Mouse (Mus musculus) MEL (cell line): ENCODE measurements around the gene Thada. TPM values are rescaled to one million over a fixed set of nuclear protein-coding genes. Genes with fewer than 3 reads are reported as not detected.

Experiments
- DNase-seq: peaks from one replicate; pipeline ENCODE4 v3.0.0; 2011; ENCODE audit warnings: low read depth, low spot score
- H3K27ac ChIP-seq: 2 replicates; pipeline ENCODE4 v1.5.1; 2012; ENCODE audit warnings: low read depth, mild to moderate bottlenecking, control low read depth, low read length, moderate library complexity; ENCODE audit not compliant: control insufficient read depth
- H3K27me3 ChIP-seq, 2 experiments: fragments of 150-350 bp in 1 of 2; sonication (generic) in 1 of 2; 2 replicates each; pipeline ENCODE4 v1.6.1; 2012; ENCODE audit warnings: low read length in 2 of 2, mild to moderate bottlenecking in 2 of 2, improper control_type of control experiment in 1 of 2, moderate library complexity in 1 of 2; ENCODE audit not compliant: insufficient read depth in 2 of 2, control insufficient read depth in 1 of 2
- H3K36me3 ChIP-seq, 2 experiments: 2 replicates each; pipeline ENCODE4 v1.6.1; 2012 to 2014; ENCODE audit warnings: low read length in 2 of 2, improper control_type of control experiment in 1 of 2, inconsistent platforms in 1 of 2, mild to moderate bottlenecking in 1 of 2; ENCODE audit not compliant: insufficient read depth in 2 of 2, control insufficient read depth in 1 of 2
- H3K4me1 ChIP-seq, 2 experiments: fragments of 150-350 bp in 1 of 2; sonication (generic) in 1 of 2; 2 replicates each; pipeline ENCODE4 v1.6.1; 2012; ENCODE audit warnings: low read length in 2 of 2, improper control_type of control experiment in 1 of 2, mild to moderate bottlenecking in 1 of 2; ENCODE audit not compliant: insufficient read depth in 2 of 2, control insufficient read depth in 1 of 2
- H3K4me3 ChIP-seq, 2 experiments: fragments of 150-350 bp in 1 of 2; sonication (generic) in 1 of 2; 2 replicates each; pipeline ENCODE4 v1.5.1; 2012; ENCODE audit warnings: low read depth in 2 of 2, low read length in 2 of 2, mild to moderate bottlenecking in 2 of 2, moderate library complexity in 2 of 2, control low read depth in 1 of 2, improper control_type of control experiment in 1 of 2; ENCODE audit not compliant: control insufficient read depth in 1 of 2, insufficient read depth in 1 of 2
- H3K79me2 ChIP-seq: 2 replicates; pipeline ENCODE4 v1.6.1; 2012; ENCODE audit warnings: mild to moderate bottlenecking, low read length, moderate library complexity; ENCODE audit not compliant: control insufficient read depth, poor library complexity, insufficient read depth
- H3K9ac ChIP-seq: 2 replicates; pipeline ENCODE4 v1.6.1; 2012; ENCODE audit warnings: low read depth, mild to moderate bottlenecking, control low read depth, low read length, moderate library complexity; ENCODE audit not compliant: control insufficient read depth, poor library complexity, severe bottlenecking
- H3K9me3 ChIP-seq: fragments of 150-350 bp; sonication (generic); replicated peaks from 2 replicates; pipeline ENCODE4 v1.6.1; 2012; ENCODE audit warnings: mild to moderate bottlenecking, low read length, improper control_type of control experiment, moderate library complexity; ENCODE audit not compliant: insufficient read depth
- BHLHE40 ChIP-seq: IDR thresholded peaks from 2 replicates; pipeline ENCODE4 v1.6.1; 2012; ENCODE audit warnings: low read depth, mild to moderate bottlenecking, inconsistent platforms, low read length, improper control_type of control experiment, borderline replicate concordance
- CHD1 ChIP-seq: IDR thresholded peaks from 2 replicates; pipeline ENCODE4 v1.6.1; 2012; ENCODE audit warnings: low read depth, mild to moderate bottlenecking, inconsistent platforms, low read length, improper control_type of control experiment
- ELF1 ChIP-seq: IDR thresholded peaks from 2 replicates; pipeline ENCODE4 v1.6.1; 2014; ENCODE audit warnings: low read depth, mild to moderate bottlenecking, inconsistent platforms, low read length, improper control_type of control experiment, moderate library complexity
- EP300 ChIP-seq, 2 experiments: IDR thresholded peaks; 2 replicates each; pipeline ENCODE4 v1.6.1; 2011; ENCODE audit warnings: improper control_type of control experiment in 2 of 2, low read length in 2 of 2, low read depth in 1 of 2, mild to moderate bottlenecking in 1 of 2
- GABPA ChIP-seq: IDR thresholded peaks from 2 replicates; pipeline ENCODE4 v1.6.1; 2012; ENCODE audit warnings: low read depth, mild to moderate bottlenecking, inconsistent platforms, low read length, improper control_type of control experiment, moderate library complexity
- GATA1 ChIP-seq: IDR thresholded peaks from 2 replicates; pipeline ENCODE4 v1.6.1; 2011; ENCODE audit warnings: low read depth, low read length, improper control_type of control experiment
- HCFC1 ChIP-seq: IDR thresholded peaks from 2 replicates; pipeline ENCODE4 v1.6.1; 2012; ENCODE audit warnings: low read depth, mild to moderate bottlenecking, inconsistent platforms, low read length, improper control_type of control experiment, moderate library complexity
- JUND ChIP-seq: IDR thresholded peaks from 2 replicates; pipeline ENCODE4 v1.6.1; 2011; ENCODE audit warnings: low read depth, mild to moderate bottlenecking, improper control_type of control experiment, low read length
- KAT2A ChIP-seq: conservative IDR thresholded peaks from 2 replicates; pipeline ENCODE4 v1.6.1; 2012; ENCODE audit warnings: low read depth, low read length, improper control_type of control experiment, inconsistent platforms
- MAX ChIP-seq: IDR thresholded peaks from 2 replicates; pipeline ENCODE4 v1.6.1; 2011; ENCODE audit warnings: low read length, improper control_type of control experiment
- MAZ ChIP-seq: IDR thresholded peaks from 2 replicates; pipeline ENCODE4 v1.6.1; 2012; ENCODE audit warnings: low read depth, mild to moderate bottlenecking, inconsistent platforms, low read length, improper control_type of control experiment
- MEF2A ChIP-seq: IDR thresholded peaks from 2 replicates; pipeline ENCODE4 v1.6.1; 2014; ENCODE audit warnings: low read depth, mild to moderate bottlenecking, inconsistent platforms, low read length, improper control_type of control experiment; ENCODE audit not compliant: poor library complexity, insufficient replicate concordance, severe bottlenecking; ENCODE audit errors: extremely low read depth
- MXI1 ChIP-seq: IDR thresholded peaks from 2 replicates; pipeline ENCODE4 v1.6.1; 2011; ENCODE audit warnings: mild to moderate bottlenecking, low read depth, low read length, improper control_type of control experiment
- NELFE ChIP-seq: IDR thresholded peaks from 2 replicates; pipeline ENCODE4 v1.6.1; 2011; ENCODE audit warnings: low read depth, low read length, improper control_type of control experiment
- POLR2A ChIP-seq, 2 experiments: IDR thresholded peaks; 2 replicates each; pipeline ENCODE4 v1.6.1; 2011 to 2012; ENCODE audit warnings: low read length in 2 of 2, mild to moderate bottlenecking in 2 of 2, control low read depth in 1 of 2, improper control_type of control experiment in 1 of 2, low read depth in 1 of 2, moderate library complexity in 1 of 2; ENCODE audit not compliant: control insufficient read depth in 1 of 2, insufficient read depth in 1 of 2, poor library complexity in 1 of 2
- POLR2AphosphoS2 ChIP-seq: IDR thresholded peaks from 2 replicates; pipeline ENCODE4 v1.6.1; 2011; ENCODE audit warnings: low read length, improper control_type of control experiment
- POLR2AphosphoS5 ChIP-seq: IDR thresholded peaks from 2 replicates; pipeline ENCODE4 v1.6.1; 2012; ENCODE audit warnings: low read depth, borderline replicate concordance, mild to moderate bottlenecking, inconsistent platforms, low read length, moderate library complexity, mixed read lengths
- RAD21 ChIP-seq: IDR thresholded peaks from 2 replicates; pipeline ENCODE4 v1.6.1; 2011; ENCODE audit warnings: mild to moderate bottlenecking, low read depth, low read length, improper control_type of control experiment
- RCOR1 ChIP-seq: IDR thresholded peaks from 2 replicates; pipeline ENCODE4 v1.6.1; 2012; ENCODE audit warnings: low read depth, mild to moderate bottlenecking, inconsistent platforms, low read length, improper control_type of control experiment
- TAL1 ChIP-seq: IDR thresholded peaks from 2 replicates; pipeline ENCODE4 v1.6.1; 2012; ENCODE audit warnings: mild to moderate bottlenecking, inconsistent platforms, low read length, moderate library complexity, mixed read lengths
- TBP ChIP-seq: IDR thresholded peaks from 2 replicates; pipeline ENCODE4 v1.8.0; 2011; ENCODE audit warnings: low read depth, low read length, improper control_type of control experiment
- UBTF ChIP-seq: IDR thresholded peaks from 2 replicates; pipeline ENCODE4 v1.6.1; 2012; ENCODE audit warnings: low read depth, mild to moderate bottlenecking, inconsistent platforms, low read length, improper control_type of control experiment, moderate library complexity, borderline replicate concordance; ENCODE audit not compliant: insufficient read depth
- ZMIZ1 ChIP-seq: IDR thresholded peaks from 2 replicates; pipeline ENCODE4 v1.6.1; 2012; ENCODE audit warnings: low read depth, mild to moderate bottlenecking, inconsistent platforms, low read length, improper control_type of control experiment, moderate library complexity
- polyA plus RNA-seq, 2 experiments: library from polyadenylated mRNA; stranded (reverse) in 1 of 2; unstranded in 1 of 2; fragments of >175 nt in 1 of 2; fragments of >200 nt in 1 of 2; gene quantifications; 2 replicates each; pipeline versions ENCODE4 v1.2.1 to v1.2.4; 2012; ENCODE audit warnings: low replicate concordance in 2 of 2, low read depth in 1 of 2; ENCODE audit not compliant: insufficient read length in 2 of 2, insufficient read depth in 1 of 2, missing spikeins in 1 of 2
- total RNA-seq: library from RNA; depleted of rRNA; stranded (reverse); fragments of 300-350 nt; gene quantifications from 2 replicates; pipeline ENCODE4 v1.2.3, GENCODE M21; 2012

Thada gene
- total and polyA plus RNA-seq, 3 experiments: 19.8 to 20.6 TPM; not detected in 1

DNA sequence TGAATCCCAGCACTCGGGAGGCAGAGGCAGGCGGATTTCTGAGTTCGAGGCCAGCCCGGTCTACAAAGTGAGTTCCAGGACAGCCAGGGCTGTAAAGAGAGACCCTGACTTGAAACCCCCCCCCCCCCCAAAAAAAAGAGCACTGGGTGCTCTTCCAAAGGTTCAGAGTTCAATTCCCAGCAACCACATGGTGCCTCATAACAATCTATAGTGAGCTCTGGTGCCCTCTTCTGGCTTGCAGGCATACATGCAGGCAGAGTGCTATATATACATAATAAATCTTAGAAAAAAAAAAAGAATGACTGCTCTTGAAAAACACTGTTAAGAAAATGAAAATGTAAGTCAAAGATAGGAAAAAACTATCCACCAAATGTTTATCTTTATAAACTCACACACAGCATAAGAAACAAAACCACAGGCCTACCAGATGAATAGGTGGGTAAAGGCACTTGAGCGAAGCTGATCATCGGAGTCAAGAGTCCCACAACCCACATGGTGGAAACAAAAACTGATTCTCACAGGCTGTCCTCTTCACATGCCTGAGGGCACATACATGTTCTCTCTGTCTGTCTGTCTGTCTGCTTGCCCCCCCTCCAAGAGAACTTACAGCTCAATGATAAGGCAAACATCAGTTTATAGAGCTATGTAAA lies 224.6 kb downstream of the Thada start (continued):
- TF ChIP-seq CHD1 (no peak), POLR2AphosphoS5 (no peak), MAX (no peak), POLR2AphosphoS2 (no peak)
- TF ChIP-seq, all 39 proteins: peak for 5

DNA sequence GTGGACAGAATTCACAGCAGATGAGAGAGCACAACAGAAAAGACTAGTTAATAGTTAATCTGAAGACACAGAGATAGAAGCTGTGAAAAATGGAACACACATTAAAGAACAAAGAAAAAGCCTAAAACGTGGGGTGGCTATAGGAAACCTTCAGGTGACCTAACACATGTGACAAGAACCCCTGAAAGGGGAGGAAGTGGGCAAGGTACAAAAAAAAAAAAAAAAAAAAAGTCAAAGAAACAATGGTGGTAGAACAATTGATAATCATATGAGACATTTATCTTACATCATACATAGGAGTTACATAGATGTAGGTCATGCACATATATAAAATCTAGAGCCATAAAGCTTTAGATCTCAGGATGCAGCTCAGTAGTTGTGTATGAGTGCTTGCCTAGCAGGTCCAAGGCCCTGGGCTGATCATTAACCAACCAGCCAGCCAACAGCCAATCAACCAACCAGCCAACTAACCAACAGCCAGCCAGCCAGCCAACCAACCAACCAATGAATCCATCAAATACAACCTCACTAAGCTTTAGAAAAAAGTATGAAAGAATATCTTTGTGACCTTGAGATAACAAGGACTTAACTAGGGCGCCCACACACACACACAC lies 226.2 kb downstream of the Thada start:
- TF ChIP-seq TBP: no peak
- no peak for TF ChIP-seq UBTF
- no peak for TF ChIP-seq ZMIZ1
- no peak for TF ChIP-seq HCFC1
- no peak for TF ChIP-seq RCOR1
- TF ChIP-seq ELF1: no peak
- no peak for TF ChIP-seq NELFE
- TF ChIP-seq POLR2A (IDR thresholded peaks at IDR 0.05; ENCODE audit: control insufficient read depth in 1 of 2, insufficient read depth in 1 of 2, low read depth in 1 of 2, low read length in 2 of 2, poor library complexity in 1 of 2): no peak
- no peak for TF ChIP-seq JUND
- TF ChIP-seq POLR2AphosphoS2: no peak
- no peak for TF ChIP-seq TAL1
- TF ChIP-seq MAZ: no peak
- TF ChIP-seq, all 39 proteins: peak for 0
- H3K27ac ChIP-seq: no peak overlapping the region
- no peaks in the 10 kb centered on the region for H3K4me1 ChIP-seq
- H3K4me3 ChIP-seq: no peak overlapping the region
- H3K27me3 ChIP-seq: no peaks in the 10 kb centered on the region
- no peak for DNase-seq
- no peak overlapping the region for H3K9ac ChIP-seq
- no peaks in the 10 kb centered on the region for H3K79me2 ChIP-seq
- no peaks in the 10 kb centered on the region; a peak in 2 of 4 replicates for H3K36me3 ChIP-seq
- H3K9me3 ChIP-seq: no peaks in the 10 kb centered on the region

- Histone ChIP-seq H3K4me1 (no peaks in the 10 kb centered on the region), H3K36me3 (no peaks in the 10 kb centered on the region; a peak in 2 of 4 replicates), H3K4me3 (no peak overlapping the region), H3K9me3 (no peaks in the 10 kb centered on the region), H3K27me3 (no peaks in the 10 kb centered on the region), H3K79me2 (no peaks in the 10 kb centered on the region), H3K9ac (no peak overlapping the region), H3K27ac (no peak overlapping the region)
- no peak for DNase-seq
- no peak for TF ChIP-seq BHLHE40
- no peak for TF ChIP-seq GABPA
- TF ChIP-seq EP300 (IDR thresholded peaks at IDR 0.05; ENCODE audit: low read depth in 1 of 2, low read length in 2 of 2): no peak
- no peak for TF ChIP-seq RAD21
- TF ChIP-seq MXI1: no peak
- TF ChIP-seq NELFE: no peak
- no peak for TF ChIP-seq MEF2A
- TF ChIP-seq ZMIZ1: no peak
- no peak for TF ChIP-seq GATA1
- TF ChIP-seq POLR2A (IDR thresholded peaks at IDR 0.05; ENCODE audit: control insufficient read depth in 1 of 2, insufficient read depth in 1 of 2, low read depth in 1 of 2, low read length in 2 of 2, poor library complexity in 1 of 2): no peak
- TF ChIP-seq KAT2A: no peak
Measured at GRCm38 (mm10) chr17:84238174-84238573, 227.8 kb downstream of the Thada start.
